Mouse (Mus musculus) CD4-positive, CD25-positive, alpha-beta regulatory T cell, adult 4 months (primary cell): ENCODE results near the gene B3gnt2. TPM values are rescaled to one million over a fixed set of nuclear protein-coding genes. Genes with fewer than 3 reads are reported as not detected.
A peak's percentile ranks its signal among the peaks of the same experiment; 100 is the strongest.

Experiments used
- ATAC-seq: one replicate; pipeline ENCODE4 v1.8.0; 2017
- polyA plus RNA-seq, 2 experiments: library from polyadenylated mRNA; unstranded; fragments of 100-300 nt; shearing (Covaris generic); gene quantifications; one replicate each; pipeline ENCODE4 v1.2.1; 2017

Gene B3gnt2
- polyA plus RNA-seq, result 10 to 100 TPM in 1 of 2 experiments, 1 to 10 TPM in 1; 7.0 to 16.4 TPM

- peak; percentile 43 for ATAC-seq
Measured at GRCm38 (mm10) chr11:22860335-22861227, at the start of gene B3gnt2. Gene B3gnt2, minus strand, starts transcription at chr11:22860961.

GRCm38 (mm10) chr11:22906453-22906865, 45.7 kb upstream of the B3gnt2 start:
- ATAC-seq, result no peak

- ATAC-seq, result peak; percentile 85
Measured at GRCm38 (mm10) chr11:22902923-22903322, 42.2 kb upstream of the B3gnt2 start.

GRCm38 (mm10) chr11:22900041-22900440, 39.3 kb upstream of the B3gnt2 start:
- ATAC-seq, result peak; percentile 15

GRCm38 (mm10) chr11:22897642-22898041, 36.9 kb upstream of the B3gnt2 start:
- ATAC-seq, result no peak

- ATAC-seq, result no peak
Measured at GRCm38 (mm10) chr11:22897127-22897526, 36.4 kb upstream of the B3gnt2 start.

GRCm38 (mm10) chr11:22893075-22893474, 32.3 kb upstream of the B3gnt2 start:
- no peak for ATAC-seq

- ATAC-seq, result no peak
Measured at GRCm38 (mm10) chr11:22892466-22892865, 31.7 kb upstream of the B3gnt2 start.

- no peak for ATAC-seq
Measured at GRCm38 (mm10) chr11:22891876-22892275, 31.1 kb upstream of the B3gnt2 start.

GRCm38 (mm10) chr11:22891242-22891641, 30.5 kb upstream of the B3gnt2 start:
- ATAC-seq, result no peak

- no peak for ATAC-seq
Measured at GRCm38 (mm10) chr11:22889224-22889623, 28.5 kb upstream of the B3gnt2 start.

GRCm38 (mm10) chr11:22886991-22887390, 26.2 kb upstream of the B3gnt2 start:
- ATAC-seq, result no peak

GRCm38 (mm10) chr11:22885350-22885749, 24.6 kb upstream of the B3gnt2 start:
- no peak for ATAC-seq

GRCm38 (mm10) chr11:22883676-22884075, 22.9 kb upstream of the B3gnt2 start:
- no peak for ATAC-seq

- ATAC-seq, result peak; percentile 66
Measured at GRCm38 (mm10) chr11:22882926-22883325, 22.2 kb upstream of the B3gnt2 start.

GRCm38 (mm10) chr11:22880383-22881172, 19.8 kb upstream of the B3gnt2 start:
- ATAC-seq, result no peak

- peak; percentile 60 for ATAC-seq
Measured at GRCm38 (mm10) chr11:22879645-22880044, 18.9 kb upstream of the B3gnt2 start.

- ATAC-seq, result no peak
Measured at GRCm38 (mm10) chr11:22876680-22877330, 16.0 kb upstream of the B3gnt2 start.

- ATAC-seq, result no peak
Measured at GRCm38 (mm10) chr11:22875279-22875678, 14.5 kb upstream of the B3gnt2 start.

- no peak for ATAC-seq
Measured at GRCm38 (mm10) chr11:22874747-22875146, 14.0 kb upstream of the B3gnt2 start.

GRCm38 (mm10) chr11:22873383-22873782, 12.6 kb upstream of the B3gnt2 start:
- ATAC-seq, result no peak

- peak; percentile 53 for ATAC-seq
Measured at GRCm38 (mm10) chr11:22872307-22872680, 11.5 kb upstream of the B3gnt2 start.
